Mouse (Mus musculus) heart, postnatal 0 days (tissue): Measurements from ENCODE around the gene Cd8a.
"Not testable (repeated sequence)": the region's sequence is repeated elsewhere in the genome, so short reads cannot be mapped to it uniquely, and the experiment has no call there.

ENCODE experiments used
- CTCF ChIP-seq: IDR thresholded peaks from 2 replicates; pipeline ENCODE4 v1.5.1; 2016; ENCODE audit warnings: antibody characterized with exemption, control low read depth, low read depth
- EP300 ChIP-seq: IDR thresholded peaks from 2 replicates; pipeline ENCODE4 v1.6.1; 2016; ENCODE audit warnings: antibody characterized with exemption, low read depth

DNA sequence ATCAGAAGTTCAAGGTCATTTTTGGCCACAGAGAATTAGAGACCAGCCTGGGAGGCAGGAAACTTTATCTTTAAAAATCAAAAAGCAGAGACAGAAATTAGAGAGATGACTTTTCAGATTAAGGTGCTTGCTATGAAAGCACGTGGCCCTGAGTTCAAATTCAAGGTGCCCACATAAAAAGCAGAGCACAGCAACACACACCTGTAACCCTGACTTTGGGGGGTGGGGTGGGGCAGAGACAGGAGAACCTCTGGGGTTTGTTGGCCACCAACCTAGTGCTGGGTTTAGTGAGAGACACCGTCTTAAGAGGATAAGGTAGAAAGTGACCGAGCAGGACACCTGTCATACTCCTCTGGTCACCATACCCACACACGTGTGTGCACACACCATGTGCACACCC is 41.7 kb upstream of the Cd8a start:
- TF ChIP-seq CTCF, EP300: not testable (repeated sequence)
